Mouse (Mus musculus): Measurements from ENCODE around the gene Top2a.

- TF ChIP-seq GATA1 (IDR thresholded peaks at IDR 0.05; ENCODE audit: borderline replicate concordance, low read length) (no peak), FLI1 (IDR thresholded peaks at IDR 0.05; ENCODE audit: low read length) (no peak)
These were observed 41.4 kb upstream of the Top2a start for GRCm38 (mm10) chr11:99065353-99065752.
